Mouse (Mus musculus): ENCODE results near the gene Rnf111. TPM values are rescaled to one million over a fixed set of nuclear protein-coding genes. Genes with fewer than 3 reads are reported as not detected.
"Not testable (repeated sequence)": the region's sequence is repeated elsewhere in the genome, so short reads cannot be mapped to it uniquely, and the experiment has no call there.

Gene Rnf111
- total RNA-seq, 2 experiments from 2014 or later, result 38.7 to 43.3 TPM

DNA sequence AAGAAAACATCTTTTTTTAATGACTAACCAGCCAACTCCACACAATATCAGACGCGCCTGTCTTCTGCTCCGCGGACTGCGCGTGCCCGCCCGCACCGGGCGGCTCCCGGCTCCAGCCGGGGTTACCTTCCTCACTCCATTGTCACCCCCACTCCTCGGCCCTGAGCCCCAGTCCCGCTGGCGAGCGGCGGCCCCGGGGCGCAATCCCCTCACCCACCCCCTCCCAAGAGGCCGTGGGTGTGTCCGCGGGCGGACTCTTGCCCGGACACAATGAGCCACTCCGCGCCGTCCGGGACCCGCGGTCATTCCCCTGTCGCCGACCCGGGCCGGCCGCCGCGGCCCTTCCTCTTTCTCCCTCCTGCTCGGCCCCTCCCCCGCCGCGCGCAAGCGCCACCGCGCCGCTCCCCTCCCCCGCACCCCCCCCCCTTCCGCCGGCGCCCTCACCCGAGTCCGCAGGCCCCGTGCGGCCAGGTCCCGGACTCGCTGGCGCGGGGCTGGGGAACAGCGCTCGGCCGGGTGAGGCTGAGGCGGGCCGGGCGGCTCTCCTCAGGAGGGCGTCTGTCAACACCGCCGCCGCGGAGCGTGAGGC lies 416 bp downstream of the Rnf111 start:
- intact Hi-C loops (cut with DNase I), result loop anchor here (1.0 to 10.0 kb wide), 3 partner anchors 39 to 491 kb away; partner anchors contain the start of genes Gtf2a2 and Sltm
- DNase-seq (ENCODE audit: low spot score in 2 of 2), result no peak

DNA sequence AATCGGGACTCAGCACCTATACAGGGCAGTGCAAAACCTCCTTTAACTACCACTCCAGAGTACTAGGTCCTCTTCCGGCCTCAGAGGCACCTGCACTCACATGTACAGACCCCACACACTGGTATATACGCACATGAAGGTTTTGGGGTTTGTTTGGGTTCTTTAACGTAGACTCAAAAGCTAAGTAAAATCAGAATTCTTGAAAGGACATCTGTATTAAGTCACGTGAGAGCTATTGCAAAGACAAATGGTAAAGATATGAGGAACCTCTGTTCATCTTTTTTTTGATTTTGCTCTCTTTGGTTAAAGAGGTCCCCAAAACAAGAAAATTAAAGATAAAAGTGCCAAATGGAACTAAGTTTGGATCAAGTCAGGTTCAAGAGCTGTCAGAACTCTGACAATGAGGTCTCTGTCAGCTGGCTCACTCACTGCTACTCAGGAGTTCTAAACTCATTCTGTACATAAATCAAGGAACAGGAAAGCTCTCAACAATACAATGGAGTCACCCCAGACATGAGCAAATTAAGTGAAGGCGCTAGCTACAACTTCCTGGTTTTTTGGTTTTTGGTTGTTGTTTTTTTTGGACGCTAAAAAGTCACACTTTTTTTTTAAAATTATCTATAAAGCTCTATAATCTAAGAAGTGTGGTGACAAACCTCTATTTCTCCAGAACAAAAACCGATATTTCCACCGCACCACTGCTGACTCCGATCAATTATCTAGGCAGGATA lies 1.1 kb downstream of the Rnf111 start:
- intact Hi-C loops (cut with DNase I), result loop anchor here (1.0 to 10.0 kb wide), 3 partner anchors 40 to 490 kb away; partner anchors contain the start of genes Gtf2a2 and Sltm
- DNase-seq (ENCODE audit: low spot score in 2 of 2), result no peak

DNA sequence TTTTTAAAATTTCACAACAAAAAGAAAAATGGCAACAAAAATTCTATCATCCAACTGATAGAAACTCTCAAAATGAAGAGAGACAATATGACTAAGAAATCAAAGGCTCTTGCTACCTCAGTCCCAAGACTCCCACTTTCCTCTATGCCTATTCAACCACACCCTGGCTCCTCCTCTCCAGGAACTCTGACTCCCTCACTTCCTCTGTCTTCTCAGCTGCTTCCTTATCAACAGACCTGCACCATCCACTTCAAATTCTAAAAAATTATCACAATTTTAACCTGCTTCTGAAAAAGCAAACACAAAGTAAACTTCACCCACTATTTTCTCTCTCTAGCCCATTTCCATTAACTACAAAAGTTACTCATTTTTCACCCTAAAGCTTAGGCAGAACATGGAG lies 6.5 kb downstream of the Rnf111 start:
- DNase-seq (ENCODE audit: low spot score in 2 of 2), result no peak
- intact Hi-C loops (cut with DNase I), result no loop called here

DNA sequence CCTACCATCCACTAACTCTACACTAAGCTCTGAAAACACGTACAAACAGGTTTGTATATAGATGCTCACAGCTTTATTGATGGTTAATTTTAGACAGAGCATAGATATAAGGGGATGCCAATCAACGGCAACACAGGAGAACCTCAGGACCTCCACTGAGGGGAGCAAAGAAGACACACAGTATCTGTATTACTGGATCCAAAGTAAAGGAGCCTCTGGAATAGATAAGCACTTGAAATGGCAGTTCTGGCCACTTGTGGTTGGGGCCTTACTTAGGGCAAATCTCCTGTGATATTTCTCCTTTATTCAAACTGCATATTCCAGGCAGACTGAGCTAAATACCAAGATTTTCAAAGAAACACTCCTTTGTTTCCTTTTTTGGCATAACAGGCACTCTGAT lies 10.5 kb downstream of the Rnf111 start:
- DNase-seq (ENCODE audit: low spot score in 2 of 2), result no peak
- intact Hi-C loops (cut with DNase I), result no loop called here

DNA sequence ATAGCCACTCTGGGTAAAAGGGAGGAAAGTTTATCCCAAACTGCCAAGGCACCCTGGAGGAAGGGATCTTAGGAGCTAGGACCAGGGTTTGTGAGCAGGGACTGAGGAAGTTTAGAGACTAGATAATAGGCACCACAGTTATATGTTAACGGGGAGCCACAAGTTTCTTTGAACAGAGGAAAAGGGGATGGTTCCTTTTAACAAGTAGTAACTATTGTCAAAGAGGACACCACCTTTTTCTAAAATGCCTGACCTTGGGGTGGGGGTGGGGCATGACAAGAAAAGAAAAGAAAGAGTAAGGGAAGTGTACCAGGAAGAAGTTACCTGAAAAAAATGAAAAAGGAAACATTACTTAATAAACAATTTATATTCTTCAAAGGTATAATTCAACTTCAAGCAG lies 12.3 kb downstream of the Rnf111 start:
- intact Hi-C loops (cut with DNase I), result no loop called here
- no peak for DNase-seq (ENCODE audit: low spot score in 2 of 2)

DNA sequence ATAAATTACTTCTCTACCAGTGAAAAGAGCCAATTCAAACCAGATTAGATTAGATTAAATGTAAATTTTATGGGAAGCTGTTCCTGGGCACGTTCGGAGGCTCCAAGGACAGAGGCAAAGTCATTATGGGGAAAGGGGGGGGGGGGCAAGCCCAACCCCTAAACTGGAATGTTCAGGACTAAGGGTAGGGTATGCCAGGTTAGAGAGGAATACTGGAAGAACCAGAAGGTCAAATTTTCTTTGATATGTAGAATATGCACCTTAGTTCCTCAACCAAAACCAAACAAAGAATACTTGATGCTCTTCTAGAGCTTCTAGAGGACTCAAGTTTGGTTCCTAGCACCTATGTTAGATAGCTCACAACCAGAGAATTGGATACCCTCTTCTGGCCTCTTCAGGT lies 16.1 kb downstream of the Rnf111 start:
- no peak for DNase-seq (ENCODE audit: low spot score in 2 of 2)
- intact Hi-C loops (cut with DNase I), result no loop called here

DNA sequence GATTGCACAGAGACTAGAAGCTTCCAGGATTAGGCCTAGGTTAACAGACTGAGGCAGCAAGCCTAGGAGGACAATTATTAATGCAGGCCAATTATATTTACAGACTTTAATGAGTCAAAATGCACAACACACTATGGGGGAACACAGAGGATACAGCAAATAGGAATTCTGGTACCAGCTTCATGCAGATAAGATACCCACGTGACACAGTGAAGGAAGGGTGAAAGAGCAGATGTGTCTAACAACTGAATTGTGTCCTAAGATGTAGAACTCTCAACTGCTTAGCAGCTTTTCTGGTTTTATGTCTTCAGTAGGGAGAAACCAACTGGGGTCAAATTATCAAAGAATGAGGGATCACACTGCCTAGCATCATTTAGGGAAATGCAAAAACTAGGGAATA lies 17.7 kb downstream of the Rnf111 start:
- DNase-seq (ENCODE audit: low spot score in 2 of 2), result no peak
- intact Hi-C loops (cut with DNase I), result no loop called here

DNA sequence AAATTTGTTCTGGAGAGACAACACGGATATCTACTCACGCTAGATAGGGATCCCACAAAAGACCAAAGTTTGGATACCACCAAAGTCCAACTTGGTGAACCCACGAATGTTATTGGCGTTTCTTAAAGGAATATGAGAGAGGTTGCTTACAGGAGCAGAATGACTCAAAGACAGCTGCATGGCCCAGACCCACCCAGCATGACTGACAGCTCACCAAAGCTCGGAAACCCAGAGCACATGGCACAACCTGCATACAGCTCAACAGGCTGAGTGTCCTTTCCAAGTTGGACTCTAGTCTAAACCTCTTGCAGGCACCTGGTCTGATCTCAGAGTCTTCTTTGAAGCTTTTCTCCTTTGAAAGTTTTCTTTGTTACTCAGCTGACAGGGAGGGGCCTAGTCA lies 20.0 kb downstream of the Rnf111 start:
- intact Hi-C loops (cut with DNase I), result no loop called here
- DNase-seq (ENCODE audit: low spot score in 2 of 2), result no peak

DNA sequence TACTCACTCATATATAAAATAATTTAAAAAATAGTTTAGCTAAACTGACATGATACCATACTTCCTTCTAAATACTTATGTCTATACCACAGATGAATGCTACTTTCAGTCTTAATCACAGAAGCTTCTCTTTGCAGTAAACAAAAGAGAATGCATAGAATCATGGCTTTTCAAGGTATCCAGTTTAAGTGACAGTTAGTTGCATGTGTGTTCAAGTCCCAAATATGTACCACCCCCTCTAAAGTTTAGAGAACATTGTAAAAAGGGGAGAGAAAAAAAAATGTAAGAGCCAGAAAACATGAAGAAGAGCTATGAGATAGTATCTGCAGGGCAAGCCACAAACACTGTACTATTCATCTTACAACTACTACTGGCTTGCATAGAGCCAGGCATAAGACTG lies 21.7 kb downstream of the Rnf111 start:
- no peak for DNase-seq (ENCODE audit: low spot score in 2 of 2)
- intact Hi-C loops (cut with DNase I), result no loop called here

DNA sequence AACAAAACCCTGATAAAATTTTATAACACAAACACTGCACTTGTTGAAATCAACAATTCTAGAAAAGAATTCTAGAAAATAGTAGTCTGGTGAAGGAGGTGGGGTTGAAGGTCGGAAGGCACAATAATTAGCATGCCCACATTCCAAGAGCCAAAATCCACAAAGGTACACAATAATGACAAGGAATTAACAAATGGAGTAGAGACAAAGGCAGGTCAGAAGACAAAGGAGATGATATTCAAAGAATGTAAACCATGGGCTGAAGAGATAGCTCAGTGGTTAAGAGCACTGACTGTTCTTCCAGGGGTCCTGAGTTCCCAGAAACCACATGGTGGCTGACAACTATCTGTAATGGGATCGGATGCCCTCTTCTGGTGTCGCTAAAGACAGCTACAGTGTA lies 26.3 kb downstream of the Rnf111 start:
- no peak for DNase-seq (ENCODE audit: low spot score in 2 of 2)
- intact Hi-C loops (cut with DNase I), result no loop called here

DNA sequence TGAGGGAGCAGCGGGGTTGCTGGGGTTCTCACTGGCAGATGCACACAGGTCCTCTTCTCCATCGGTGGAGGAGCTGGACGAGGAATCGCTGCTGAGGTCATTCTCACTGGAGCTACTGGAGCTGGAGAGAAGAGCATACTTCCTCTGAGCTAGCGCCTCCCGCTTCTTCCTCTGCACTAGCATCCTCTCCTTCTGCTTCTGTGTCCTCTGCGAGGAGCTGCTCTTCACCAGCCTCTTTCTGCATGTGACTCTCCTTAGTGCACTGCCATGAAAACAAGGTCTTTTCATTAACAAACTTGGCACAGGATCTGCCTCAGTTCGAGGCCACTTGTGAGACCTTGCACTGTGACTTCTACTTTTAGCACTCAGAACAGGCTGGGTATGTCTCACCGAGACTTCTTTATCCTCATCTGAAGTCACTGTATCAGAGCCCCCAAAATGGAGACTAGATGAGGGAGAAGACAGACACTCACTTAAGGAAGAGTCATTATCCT lies 27.7 kb downstream of the Rnf111 start:
- intact Hi-C loops (cut with DNase I), result no loop called here
- no peak for DNase-seq (ENCODE audit: low spot score in 2 of 2)

DNA sequence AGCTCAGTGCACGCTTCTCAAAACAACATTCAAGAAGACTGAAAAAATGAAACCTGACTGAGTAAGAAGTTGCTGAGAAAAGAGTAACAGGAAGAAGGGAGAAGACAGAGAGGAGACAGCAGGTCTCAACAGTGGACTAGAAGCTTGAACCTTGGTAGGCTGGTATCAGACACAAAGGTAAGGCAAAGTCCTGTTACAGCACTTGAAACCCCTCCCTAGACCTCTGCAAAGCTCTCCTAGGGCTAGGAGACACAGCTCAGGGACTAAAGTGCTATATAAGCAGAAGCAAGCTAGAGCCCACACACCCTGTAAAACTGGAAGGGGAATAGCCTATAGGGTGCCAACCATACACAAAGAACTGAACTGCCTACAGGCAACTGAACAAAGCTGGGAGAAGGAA lies 30.1 kb downstream of the Rnf111 start:
- intact Hi-C loops (cut with DNase I), result no loop called here
- DNase-seq (ENCODE audit: low spot score in 2 of 2), result no peak

DNA sequence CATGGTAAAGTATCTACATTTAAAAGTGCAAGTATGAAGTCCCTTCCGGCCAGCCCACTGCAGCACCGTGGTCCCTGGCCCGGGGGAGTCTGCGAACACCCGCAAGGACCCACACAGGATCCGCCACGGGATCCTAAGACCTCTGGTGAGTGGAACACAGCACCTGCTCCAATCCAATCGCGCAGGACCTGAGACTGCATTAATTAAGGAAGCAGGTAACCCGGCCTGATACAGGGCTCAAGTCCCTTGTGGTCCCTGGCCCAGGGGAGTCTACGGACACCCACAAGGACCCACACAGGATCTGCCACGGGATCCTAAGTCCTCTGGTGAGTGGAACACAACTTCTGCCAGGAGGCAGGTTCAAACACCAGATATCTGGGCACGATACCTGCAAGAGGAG lies 40.4 kb downstream of the Rnf111 start:
- DNase-seq (ENCODE audit: low spot score in 2 of 2); intact Hi-C loops (cut with DNase I): not testable (repeated sequence)

DNA sequence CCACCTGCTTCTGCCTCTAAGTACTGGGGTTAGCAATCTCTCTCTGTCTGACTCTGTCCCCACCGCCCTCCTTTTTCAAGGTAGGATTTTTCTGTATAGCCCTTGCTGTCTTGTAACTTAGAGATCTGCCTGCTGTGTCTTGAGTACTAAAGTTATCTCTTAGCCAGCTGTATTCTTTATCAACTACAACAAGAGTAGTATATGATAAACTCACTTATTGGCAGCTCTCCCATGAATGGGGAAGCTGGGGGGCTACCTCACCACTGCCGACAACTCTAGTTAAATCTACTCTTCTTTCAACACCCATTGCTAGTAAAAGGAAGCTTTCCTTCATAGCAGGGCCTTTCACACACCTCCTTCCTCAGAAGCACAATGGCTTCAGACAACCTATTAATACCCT lies 51.2 kb downstream of the Rnf111 start:
- intact Hi-C loops (cut with DNase I), result loop anchor here (5.0 kb wide), 1 partner anchor 130 kb away; no protein-coding TSS in a partner anchor
- no peak for DNase-seq (ENCODE audit: low spot score in 2 of 2)

DNA sequence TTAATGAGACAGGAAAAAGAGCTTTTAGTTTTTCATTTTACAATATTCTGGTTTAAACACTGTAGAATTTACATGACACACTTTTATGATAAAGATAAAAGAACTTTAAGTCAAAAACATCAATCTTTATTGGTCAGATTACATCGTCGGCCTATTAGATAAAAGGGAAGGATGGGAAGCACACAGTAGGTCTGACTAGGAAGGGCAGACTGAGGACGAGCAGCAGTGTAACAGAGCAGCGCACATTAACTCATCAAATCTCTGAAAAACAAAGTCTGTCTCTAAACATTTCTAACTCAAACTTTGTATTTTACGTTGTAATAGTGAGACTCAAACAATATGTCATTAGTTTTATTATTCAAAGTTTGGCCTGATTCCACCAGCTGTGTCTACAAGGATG lies 54.5 kb downstream of the Rnf111 start:
- intact Hi-C loops (cut with DNase I), result no loop called here
- no peak for DNase-seq (ENCODE audit: low spot score in 2 of 2)

DNA sequence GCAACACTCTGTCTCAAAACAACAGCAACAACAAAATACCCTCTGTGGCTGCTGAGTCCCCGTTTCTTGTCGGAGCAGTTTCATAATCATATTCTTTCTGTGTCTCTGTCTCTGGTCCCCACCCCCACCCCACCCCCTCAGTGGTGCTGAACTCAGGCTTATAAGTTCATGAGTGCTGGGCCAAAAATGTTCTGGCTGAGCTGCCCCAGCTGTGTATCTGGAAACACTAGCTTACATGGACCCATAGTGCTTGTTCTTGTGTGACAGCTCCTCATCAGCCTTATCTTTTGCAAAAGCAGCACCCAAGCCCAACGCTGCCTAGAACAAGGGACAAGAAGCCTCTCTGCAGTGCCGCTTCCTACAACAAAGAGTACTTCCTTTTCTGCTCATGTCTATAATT lies 63.6 kb downstream of the Rnf111 start:
- intact Hi-C loops (cut with DNase I), result no loop called here
- DNase-seq (ENCODE audit: low spot score in 2 of 2), result no peak

DNA sequence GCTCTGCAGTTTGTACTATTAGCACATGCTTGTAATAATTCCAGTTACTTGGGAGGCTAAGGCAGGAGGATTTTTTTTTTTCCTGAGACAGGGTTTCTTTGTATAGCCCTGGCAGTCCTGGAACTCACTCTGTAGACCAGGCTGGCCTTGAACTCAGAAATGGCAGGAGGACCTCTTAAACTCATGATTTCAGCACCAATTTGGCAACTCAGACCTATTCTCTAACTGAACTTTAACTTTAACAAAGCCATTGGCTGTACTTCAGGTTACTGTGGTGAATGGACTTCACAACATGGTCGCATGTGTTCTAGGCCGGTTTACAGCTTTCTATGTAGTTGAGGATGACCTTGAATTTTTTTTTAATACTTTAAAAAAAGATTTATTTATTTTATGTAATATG lies 80.9 kb downstream of the Rnf111 start:
- no peak for DNase-seq (ENCODE audit: low spot score in 2 of 2)
- intact Hi-C loops (cut with DNase I), result no loop called here

DNA sequence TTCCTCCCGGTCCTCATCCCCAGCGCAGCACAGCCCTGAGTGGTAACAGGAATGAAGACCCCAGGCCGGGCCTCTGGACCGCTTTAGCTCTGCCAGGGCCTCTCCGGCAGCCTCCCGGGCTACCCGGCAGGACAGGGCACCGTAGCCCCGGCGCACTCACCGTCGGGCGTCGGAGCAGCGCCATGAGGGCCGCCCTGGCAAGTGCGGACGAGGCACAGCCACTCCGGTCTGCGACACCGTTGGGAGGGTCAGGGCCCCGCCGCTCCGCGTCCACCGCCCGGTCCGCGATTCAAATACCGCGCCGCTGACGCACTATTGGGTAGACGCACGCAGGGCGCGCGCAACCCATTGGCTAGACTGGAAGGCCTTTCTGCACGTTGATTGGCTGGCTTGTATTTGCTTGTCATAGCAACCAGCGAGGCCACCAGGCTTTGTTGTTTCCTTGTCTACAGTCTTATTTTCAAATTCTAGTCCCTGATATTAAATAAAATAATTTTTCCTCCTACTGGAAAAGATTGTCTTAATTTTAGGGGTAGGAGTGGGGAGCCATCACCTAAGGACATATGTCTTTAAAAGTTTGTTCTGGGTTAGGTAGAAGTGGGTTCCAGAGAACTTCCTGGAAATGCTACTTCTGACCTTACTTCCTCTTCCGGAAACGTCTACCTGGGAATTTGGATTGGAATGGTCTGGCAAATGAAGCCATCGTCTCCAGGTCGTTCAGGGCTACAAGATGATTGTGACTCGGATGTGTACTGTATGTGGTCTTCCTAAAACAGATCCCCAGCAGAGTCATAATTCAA lies 82.1 kb downstream of the Rnf111 start, which contains the start of gene Ccnb2:
Ccnb2 (minus strand) TSS at position 291 of the 800 bp plus-strand sequence.
- DNase-seq (ENCODE audit: low spot score in 2 of 2), result peak; percentile 87 to 90
- intact Hi-C loops (cut with DNase I), result no loop called here

DNA sequence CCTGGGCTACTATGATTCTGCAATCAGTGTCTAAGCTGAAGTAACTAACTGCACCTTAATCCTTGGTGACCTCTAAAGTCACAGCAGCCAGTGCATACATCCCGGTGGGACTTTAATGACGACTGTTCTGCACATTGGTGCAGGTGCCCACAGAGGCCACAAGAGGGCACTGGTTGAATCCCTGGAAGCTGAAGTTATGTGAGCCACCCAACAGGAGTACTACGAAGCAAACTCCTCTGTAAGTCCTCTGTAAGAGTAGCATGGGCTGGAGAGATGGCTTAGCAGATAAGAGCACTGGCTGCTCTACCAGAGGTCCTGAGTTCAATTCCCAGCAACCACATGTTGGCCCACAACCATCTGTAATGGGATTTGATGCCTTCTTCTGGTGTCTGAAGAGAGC lies 87.1 kb downstream of the Rnf111 start:
- intact Hi-C loops (cut with DNase I), result no loop called here
- no peak for DNase-seq (ENCODE audit: low spot score in 2 of 2)

DNA sequence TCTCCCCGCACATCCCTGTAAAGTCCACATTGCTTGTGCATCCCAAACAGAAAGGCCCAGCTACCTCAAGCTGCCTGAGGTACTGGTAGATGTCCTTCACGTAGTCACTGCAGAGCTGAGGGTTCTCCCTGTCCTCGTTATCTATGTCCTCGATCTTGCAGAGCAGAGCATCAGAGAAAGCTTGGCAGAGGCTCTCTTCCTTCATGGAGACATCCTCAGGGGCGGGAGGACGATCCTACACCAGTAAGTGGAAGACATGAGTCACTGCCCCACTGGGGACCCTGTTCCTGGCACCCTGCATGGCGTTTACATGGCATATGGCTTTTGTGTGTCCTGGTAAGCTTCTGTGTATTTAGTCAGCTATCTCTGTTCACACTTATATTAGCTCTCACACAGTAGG lies 90.5 kb downstream of the Rnf111 start:
- DNase-seq (ENCODE audit: low spot score in 2 of 2), result no peak
- intact Hi-C loops (cut with DNase I), result no loop called here

Data from left cerebral cortex, postnatal 25 days (tissue).